Mouse (Mus musculus) ES-CJ7 (cell line): ENCODE results near the gene Rab8b.
"Not testable (repeated sequence)": the region's sequence is repeated elsewhere in the genome, so short reads cannot be mapped to it uniquely, and the experiment has no call there.

Experiments
- DNase-seq: peaks from one replicate; pipeline ENCODE4 v3.0.0; 2011; ENCODE audit warnings: low read depth, low spot score

Rab8b gene

GRCm38 (mm10) chr9:66887301-66887902, 32.1 kb downstream of the Rab8b start:
- DNase-seq: no peak

GRCm38 (mm10) chr9:66886818-66887217, 32.7 kb downstream of the Rab8b start:
- no peak for DNase-seq

GRCm38 (mm10) chr9:66886366-66886765, 33.1 kb downstream of the Rab8b start:
- no peak for DNase-seq

GRCm38 (mm10) chr9:66884609-66885008, 34.9 kb downstream of the Rab8b start:
- DNase-seq: no peak

DNA sequence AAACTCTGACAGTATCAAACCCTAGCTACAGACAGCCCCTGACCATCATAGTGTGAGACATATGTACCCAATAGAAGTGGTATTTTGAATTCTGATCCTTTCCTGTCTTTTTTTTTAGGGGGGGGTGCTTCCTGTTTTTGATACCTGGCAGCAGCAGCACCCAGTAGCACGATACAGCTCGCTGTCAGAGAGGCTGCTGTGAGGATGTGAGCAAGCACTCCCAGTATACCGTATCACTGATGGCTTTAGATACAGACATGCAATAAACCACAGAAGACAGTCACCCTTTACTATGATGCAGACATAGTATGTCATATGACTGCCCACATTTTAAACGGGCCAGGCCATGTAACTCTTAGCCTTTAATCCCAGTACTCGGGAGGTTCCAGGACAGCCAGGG, 36.0 kb downstream of the Rab8b start:
- no peak for DNase-seq

DNA sequence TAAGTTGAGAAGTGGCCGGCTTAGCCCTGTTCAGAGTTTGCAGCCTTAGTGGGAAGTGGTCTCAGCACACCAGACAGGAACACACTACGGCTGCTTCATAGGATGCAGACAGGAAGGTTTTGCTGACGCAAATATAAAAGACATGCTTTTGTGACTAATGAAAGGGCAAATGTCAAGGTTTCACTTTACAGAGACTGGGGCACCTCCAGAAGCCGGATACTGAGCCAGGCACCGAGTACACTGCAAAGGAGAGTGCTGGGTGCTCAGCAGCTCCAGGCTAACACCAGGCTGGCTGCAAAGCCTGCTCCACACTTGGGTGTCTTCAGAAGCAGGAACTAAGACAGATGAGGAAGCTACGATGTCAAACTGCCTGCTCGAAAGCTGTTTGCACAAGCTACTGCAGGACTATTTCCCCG, 37.1 kb downstream of the Rab8b start:
- DNase-seq: no peak

DNA sequence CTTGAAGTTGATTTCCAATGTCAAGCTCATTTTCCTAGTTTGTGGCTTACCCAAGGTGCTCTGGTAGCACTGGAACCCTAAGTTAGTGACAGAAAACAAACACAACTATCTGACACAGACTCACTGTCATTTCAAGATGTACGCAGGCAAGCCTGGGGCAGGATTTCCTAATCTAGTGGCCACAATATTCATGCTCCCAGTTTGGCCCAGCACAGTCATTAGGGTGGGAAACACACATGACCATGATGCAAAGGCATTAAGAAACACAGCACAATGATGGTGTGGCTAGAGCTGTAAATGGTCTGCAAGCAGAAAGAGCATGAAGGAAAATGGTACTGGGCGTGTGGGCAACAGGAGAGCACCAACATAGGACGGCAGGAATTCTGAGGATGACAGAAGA, 37.6 kb downstream of the Rab8b start:
- DNase-seq: no peak

DNA sequence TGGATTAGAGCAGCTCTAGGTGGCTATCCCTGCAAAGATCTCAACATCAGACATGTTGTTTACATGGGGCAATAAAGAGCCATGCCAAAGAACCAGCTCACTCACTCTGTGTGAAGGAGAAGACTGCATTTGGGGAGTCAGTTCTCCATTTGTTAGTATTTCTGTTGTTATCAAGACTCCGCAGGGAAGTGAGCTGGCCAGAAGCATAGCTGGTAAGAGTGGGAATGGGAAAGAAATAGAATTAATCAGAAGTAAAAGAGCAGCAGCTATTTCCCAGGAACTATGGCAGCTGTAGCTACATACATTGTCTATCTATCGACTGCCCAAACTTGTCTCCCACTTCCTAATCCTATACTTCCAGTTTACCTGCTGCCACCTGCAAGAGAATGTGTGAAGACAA, 38.7 kb downstream of the Rab8b start:
- no peak for DNase-seq

GRCm38 (mm10) chr9:66879486-66879885, 40.0 kb downstream of the Rab8b start:
- no peak for DNase-seq

- DNase-seq: no peak
Observed at GRCm38 (mm10) chr9:66878899-66879298, 40.6 kb downstream of the Rab8b start.

DNA sequence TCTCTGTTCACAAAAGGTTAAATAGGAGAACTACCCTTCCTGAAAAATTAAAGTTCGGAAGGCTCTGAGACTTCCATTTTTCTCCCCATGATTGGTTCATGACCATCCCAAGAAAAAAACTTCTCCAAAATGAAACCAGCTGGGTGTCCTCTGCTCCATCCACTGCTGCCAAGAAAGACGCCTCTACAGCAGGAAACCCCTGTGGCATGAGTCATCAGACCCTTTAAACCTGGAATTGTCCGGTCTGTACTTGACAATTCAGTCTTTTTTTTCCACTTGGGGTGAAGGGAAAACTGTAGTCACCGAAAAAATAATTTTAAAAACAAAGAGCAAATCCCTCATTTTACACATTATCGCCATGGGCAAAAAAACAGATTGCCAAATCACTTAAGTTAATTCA, 42.9 kb downstream of the Rab8b start:
- no peak for DNase-seq

DNA sequence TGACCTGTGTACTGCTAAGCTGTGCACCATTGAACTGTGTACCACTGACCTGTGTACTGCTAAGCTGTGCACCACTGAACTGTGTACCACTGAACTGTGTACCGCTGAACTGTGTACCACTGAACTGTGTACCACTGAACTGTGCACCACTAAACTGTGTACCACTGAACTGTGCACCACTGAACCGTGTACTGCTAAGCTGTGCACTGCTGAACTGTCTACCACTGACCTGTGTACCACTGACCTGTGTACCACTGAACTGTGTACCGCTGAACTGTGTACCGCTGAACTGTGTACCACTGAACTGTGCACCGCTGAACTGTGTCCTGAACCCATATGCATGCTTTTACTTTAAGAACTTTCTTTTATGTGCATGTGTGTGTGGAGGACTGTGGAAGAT, 45.2 kb downstream of the Rab8b start:
- no peak for DNase-seq

DNA sequence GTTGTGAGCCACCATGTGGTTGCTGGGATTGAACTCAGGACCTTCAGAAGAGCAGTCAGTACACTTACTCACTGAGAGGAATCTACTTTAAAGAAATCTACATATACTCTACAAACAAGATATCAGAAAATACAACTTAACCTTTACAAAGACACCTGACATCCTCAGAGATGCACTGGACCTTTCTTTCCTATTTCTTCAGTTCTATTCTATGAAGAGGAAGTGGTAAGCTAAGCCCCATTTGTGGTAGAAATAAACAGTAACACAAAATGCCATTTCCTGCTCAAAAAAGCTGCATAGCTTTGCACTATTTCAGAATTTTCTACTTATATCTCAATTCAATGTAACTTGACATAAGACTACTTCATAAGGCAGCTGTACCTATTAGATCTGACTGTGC, 46.0 kb downstream of the Rab8b start:
- no peak for DNase-seq

DNA sequence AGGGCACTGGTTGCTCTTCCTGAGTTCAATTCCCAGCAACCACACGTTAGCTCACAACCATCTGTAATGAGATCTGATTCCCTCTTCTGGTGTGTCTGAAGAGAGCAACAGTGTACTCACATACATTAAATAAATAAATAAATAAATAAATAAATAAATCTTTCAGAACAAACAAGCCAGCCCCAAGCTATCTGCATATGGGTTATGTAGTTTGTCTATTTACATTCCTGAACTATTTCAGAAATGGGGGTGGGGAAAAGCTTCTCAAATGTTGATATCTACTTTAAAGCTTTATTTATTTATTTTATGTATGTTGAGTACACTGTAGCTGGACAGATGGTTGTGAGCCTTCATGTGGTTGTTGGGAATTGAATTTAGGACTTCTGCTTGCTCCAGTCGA, 46.5 kb downstream of the Rab8b start:
- DNase-seq: not testable (repeated sequence)

DNA sequence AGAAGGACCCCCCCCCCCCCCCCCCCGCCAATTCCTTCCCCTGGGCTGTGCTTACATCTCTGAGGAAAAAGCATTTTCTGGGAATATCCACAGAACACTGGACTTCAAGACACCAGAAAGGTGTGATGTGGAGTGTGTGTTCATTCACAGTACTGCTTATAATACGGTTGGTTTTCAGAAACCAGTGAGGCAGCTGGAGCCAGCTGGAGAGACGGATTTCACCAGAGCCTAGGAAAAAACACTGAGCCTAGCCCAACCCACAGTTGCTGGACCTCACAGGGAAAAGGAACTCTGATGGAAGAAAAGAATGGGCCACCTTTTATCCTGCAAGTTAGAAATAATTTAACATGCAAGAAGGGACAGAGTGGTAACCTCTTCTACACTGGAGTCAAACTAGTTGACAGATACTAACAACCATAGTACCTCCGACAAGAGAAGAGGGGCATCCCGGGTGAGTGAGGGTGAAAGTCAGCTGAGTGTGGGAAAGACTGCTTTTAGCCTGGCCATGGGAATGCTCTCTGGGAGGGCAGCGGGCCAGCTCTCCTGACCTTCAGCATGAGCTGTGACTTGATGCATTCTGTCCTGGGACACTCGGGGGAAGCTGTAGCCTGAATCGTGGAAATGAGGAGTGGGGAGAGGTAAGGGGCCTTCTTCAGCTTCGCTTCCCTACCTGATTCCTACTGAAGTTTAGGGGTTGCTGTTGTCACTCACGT, 47.3 kb downstream of the Rab8b start:
- no peak for DNase-seq

DNA sequence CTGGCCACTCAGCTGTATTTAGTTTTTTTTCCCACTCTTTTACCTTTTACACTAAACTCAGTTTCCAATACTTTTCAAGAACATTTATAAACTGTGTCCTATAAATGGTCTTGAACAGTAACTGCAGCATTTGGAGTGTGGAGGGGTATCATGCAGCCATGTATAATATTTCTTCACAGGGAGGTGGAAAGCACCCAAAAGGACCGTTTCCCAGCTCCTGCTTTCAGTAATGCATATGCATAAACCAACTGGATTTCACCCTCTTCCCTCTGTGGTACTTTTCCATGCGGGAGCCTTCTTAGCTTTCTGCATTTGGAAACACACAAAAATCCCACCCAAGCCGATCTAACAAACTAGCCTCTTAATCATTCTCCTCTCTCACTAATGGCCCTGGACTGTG, 54.8 kb downstream of the Rab8b start:
- no peak for DNase-seq

- DNase-seq: no peak
Observed at GRCm38 (mm10) chr9:66863456-66863855, 56.0 kb downstream of the Rab8b start.

DNA sequence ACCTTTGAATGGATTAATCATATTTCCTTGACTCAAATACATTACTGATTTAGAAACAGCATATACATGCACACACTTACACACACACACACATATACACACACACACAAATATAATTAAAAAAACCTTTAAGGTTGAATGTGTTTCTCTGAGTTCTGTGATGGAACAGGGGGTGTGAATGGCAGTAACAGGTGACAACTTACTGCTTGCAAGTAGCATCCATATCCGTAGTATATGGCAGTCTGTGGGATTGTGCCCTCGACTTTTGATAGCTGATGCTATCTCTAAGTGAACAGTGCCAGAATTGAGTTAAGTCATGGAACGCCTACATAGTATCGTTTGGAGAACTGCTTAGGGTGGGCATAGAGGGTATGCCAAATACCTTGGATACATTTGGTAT, 57.3 kb downstream of the Rab8b start:
- DNase-seq: no peak

DNA sequence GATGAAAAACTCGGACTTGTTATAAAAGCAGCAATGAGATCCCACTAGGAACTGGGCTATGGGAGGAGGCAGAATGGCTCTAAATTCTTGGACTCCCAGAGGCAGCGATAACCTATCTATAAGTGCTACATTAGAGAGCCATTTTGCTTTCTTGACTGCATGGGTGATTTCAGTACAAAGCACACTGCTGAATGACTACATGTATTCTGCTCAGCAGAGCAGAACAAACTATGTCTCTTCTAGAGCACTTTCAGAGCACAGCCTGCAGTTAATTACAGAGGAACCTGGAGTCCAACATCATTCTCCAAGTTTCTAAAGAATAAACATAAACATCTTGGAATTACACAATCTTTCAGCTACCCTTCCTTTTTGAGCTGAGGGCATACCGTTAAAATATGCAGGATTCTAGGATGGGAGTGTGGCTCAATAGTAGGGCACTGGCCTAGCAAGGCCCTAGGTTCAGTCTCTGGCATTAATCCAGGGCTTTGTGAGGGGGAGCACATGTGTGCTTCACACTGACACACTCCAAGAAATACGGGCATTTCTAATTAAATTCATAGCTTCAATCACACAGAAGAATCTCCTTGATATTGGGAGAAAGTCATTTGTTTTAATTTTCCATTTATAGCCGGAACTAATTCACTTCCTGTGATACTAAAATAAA, 58.3 kb downstream of the Rab8b start:
- DNase-seq: no peak

GRCm38 (mm10) chr9:66859523-66859922, 60.0 kb downstream of the Rab8b start:
- DNase-seq: no peak

DNA sequence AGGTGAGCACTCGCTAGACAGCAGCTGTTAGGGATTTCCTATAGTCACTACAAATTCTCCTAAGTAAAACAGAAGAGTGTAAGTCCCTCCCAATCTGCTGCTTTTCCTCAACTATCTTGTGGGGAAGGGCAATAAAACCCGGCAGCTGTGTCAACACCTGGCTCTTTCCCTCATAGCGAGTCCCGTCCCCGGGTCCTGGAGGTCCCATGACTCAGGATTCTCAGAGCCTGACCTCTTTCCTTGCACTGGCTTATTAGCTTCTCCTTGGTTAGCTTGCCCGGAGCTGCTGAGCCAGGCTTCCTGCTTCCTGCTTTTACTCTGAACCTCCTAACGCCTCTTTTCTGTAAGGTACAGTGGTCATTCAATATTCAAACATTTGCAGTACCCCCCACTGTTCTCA, 63.6 kb downstream of the Rab8b start:
- no peak for DNase-seq

GRCm38 (mm10) chr9:66852592-66852991, 66.9 kb downstream of the Rab8b start:
- peak; percentile 9 for DNase-seq

- no peak for DNase-seq
Observed at GRCm38 (mm10) chr9:66850966-66851365, 68.5 kb downstream of the Rab8b start.
